Mouse (Mus musculus): ENCODE data around the gene Lgmn. TPM values are rescaled to one million over a fixed set of nuclear protein-coding genes. Genes with fewer than 3 reads are reported as not detected.
A peak's percentile ranks its signal among the peaks of the same experiment; 100 is the strongest.

The Lgmn gene
- polyA plus RNA-seq, 1 experiment from 2014 or later = 120 TPM

DNA sequence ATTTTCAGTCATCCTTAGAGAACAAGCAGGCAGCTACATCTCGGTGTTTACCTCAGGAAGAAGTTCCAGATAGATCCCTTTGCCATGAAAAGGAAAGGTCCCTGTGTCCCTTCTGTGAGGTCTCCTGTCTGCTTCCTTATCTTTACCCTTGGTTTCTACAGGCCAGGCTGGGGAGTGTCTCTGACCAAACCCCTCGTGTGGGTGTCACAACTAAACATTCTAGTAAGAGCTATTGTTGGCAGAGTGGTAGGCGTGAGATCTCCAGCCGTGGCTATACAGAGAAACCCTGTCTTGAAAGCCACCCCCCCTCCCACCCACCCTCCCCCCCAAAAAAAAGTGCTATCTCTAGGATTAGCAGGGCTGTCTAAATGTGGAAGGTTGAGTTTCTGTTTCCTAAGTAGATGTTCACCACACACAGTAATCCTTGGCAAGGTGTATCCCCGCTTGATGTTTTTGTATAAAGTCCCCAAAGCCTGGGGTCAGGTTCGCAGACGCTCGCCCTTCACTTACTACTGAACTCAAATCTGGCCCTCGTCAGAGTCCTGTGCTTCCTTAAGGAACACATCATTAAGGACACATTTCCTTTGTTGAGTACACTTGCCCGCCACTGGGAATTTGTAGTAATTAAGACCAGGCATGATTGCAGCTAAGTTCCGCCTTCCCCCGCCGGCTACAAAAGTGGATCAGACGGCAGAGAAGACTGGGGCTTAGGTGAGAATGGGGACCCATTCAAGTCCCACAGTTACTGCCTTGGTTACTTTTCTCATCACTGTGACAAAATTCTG lies 94.4 kb downstream of the Lgmn start:
- peaks cover 25 to 35% of the 10 kb centered on the region in 2 experiments for H3K4me1 ChIP-seq (ENCODE audit: control insufficient read depth in 2 of 2, insufficient read depth in 2 of 2, low read length in 2 of 2)
- H3K4me2 ChIP-seq (ENCODE audit: low read length) = no peak overlapping the region
- no peaks in the 10 kb centered on the region for H3K9me3 ChIP-seq (ENCODE audit: control insufficient read depth, low read length)
- ATAC-seq (ENCODE audit: insufficient number of reproducible peaks, insufficient read depth, low FRiP score, low read depth) = no peak
- 0 out of 2 replicates have a peak, but pooled peaks cover 4% of the 10 kb centered on the region for H3K36me3 ChIP-seq (ENCODE audit: control insufficient read depth, insufficient read depth, low read length)
- 0 out of 4 replicates have a peak overlapping the region, but pooled peaks of 1 of the 2 experiments have one; percentile 14 for H3K27ac ChIP-seq (replicated peaks in 1 of 2; ENCODE audit: control insufficient read depth in 1 of 2, insufficient read depth in 1 of 2, low read depth in 2 of 2, low read length in 2 of 2)
- no peak overlapping the region for H3K9ac ChIP-seq (ENCODE audit: low read length)
- WGBS = 60% methylated on average over 14 of the region's 14 CpGs
- H3K4me3 ChIP-seq (ENCODE audit: control insufficient read depth in 1 of 2, insufficient read depth in 1 of 2, low read depth in 1 of 2, low read length in 2 of 2) = no peak overlapping the region
- no peaks in the 10 kb centered on the region for H3K27me3 ChIP-seq (ENCODE audit: control insufficient read depth, insufficient read depth, low read length)

Other genes with a start within 250 kb of the Lgmn start
- gene Rin3, start 156.8 kb downstream of the Lgmn start, polyA plus RNA-seq (2014; fragmentation: Nextera tagmentation; extraction: Ambion mirVana) = 11.7 and 11.8 TPM in 2 replicates
- gene Golga5, start 29.3 kb upstream of the Lgmn start, polyA plus RNA-seq (2014; fragmentation: Nextera tagmentation; extraction: Ambion mirVana) = 27.2 and 28.6 TPM in 2 replicates
- 0.30 and 0.34 TPM in 2 replicates for gene Chga, start 115.2 kb upstream of the Lgmn start, polyA plus RNA-seq (2014; fragmentation: Nextera tagmentation; extraction: Ambion mirVana)